Mouse (Mus musculus) 3T3-L1 (cell line): ENCODE results near the gene Olfr625-ps1.
"Not testable (repeated sequence)": the region's sequence is repeated elsewhere in the genome, so short reads cannot be mapped to it uniquely, and the experiment has no call there.

Experiments used
- DNase-seq: peaks from one replicate; pipeline ENCODE4 v3.0.0-alpha.2; 2015; ENCODE audit warnings: low read depth, low spot score

Gene Olfr625-ps1

GRCm38 (mm10) chr7:103682420-103682819 is at the start of gene Olfr625-ps1:
Gene Olfr625-ps1, plus strand, starts transcription at chr7:103682720.
- DNase-seq, result no peak

- no peak for DNase-seq
These were observed 45.7 kb upstream of the Olfr625-ps1 start for GRCm38 (mm10) chr7:103636795-103637194.

- no peak for DNase-seq
These were observed 39.9 kb upstream of the Olfr625-ps1 start, which contains the start of gene Olfr622 for GRCm38 (mm10) chr7:103642602-103643001. Gene Olfr622, minus strand, starts transcription at chr7:103642702.

GRCm38 (mm10) chr7:103644070-103644469 is 38.5 kb upstream of the Olfr625-ps1 start:
- no peak for DNase-seq

GRCm38 (mm10) chr7:103663598-103663997 is 18.9 kb upstream of the Olfr625-ps1 start, which contains the start of gene Olfr623:
Gene Olfr623, minus strand, starts transcription at chr7:103663698.
- no peak for DNase-seq

GRCm38 (mm10) chr7:103671091-103671490 is 11.4 kb upstream of the Olfr625-ps1 start, which contains the start of gene Olfr624:
Gene Olfr624, minus strand, starts transcription at chr7:103671191.
- no peak for DNase-seq

GRCm38 (mm10) chr7:103699469-103699868 is 16.9 kb downstream of the Olfr625-ps1 start:
- DNase-seq, result no peak

GRCm38 (mm10) chr7:103712024-103712423 is 29.5 kb downstream of the Olfr625-ps1 start:
- no peak for DNase-seq

GRCm38 (mm10) chr7:103714371-103714770 is 31.9 kb downstream of the Olfr625-ps1 start, which contains the start of gene Olfr243:
Gene Olfr243, plus strand, starts transcription at chr7:103714671.
- DNase-seq, result no peak

- DNase-seq, result not testable (repeated sequence)
These were observed 33.9 kb downstream of the Olfr625-ps1 start for GRCm38 (mm10) chr7:103716398-103716797.

GRCm38 (mm10) chr7:103730074-103730473 is 47.6 kb downstream of the Olfr625-ps1 start, which contains the start of gene Olfr628:
Gene Olfr628, plus strand, starts transcription at chr7:103730374.
- no peak for DNase-seq
